Mouse (Mus musculus): ENCODE measurements around the gene Bcl6b. TPM values are rescaled to one million over a fixed set of nuclear protein-coding genes. Genes with fewer than 3 reads are reported as not detected.

Bcl6b gene
- polyA plus RNA-seq, 1 experiment from 2014 or later: 5.6 TPM

- no peaks in the 10 kb centered on the region for H3K36me3 ChIP-seq (replicated peaks)
- H3K4me3 ChIP-seq: no peak overlapping the region
- H3K9me3 ChIP-seq: no peaks in the 10 kb centered on the region
- no peaks in the 10 kb centered on the region for H3K27me3 ChIP-seq (replicated peaks)
- H3K9ac ChIP-seq: no peak overlapping the region
- no peak overlapping the region for H3K4me2 ChIP-seq
- no peak overlapping the region for H3K27ac ChIP-seq
- no peaks in the 10 kb centered on the region for H3K4me1 ChIP-seq
- WGBS: 90% methylated on average over 2 of the region's 2 CpGs
- ATAC-seq (replicated peaks): no peak
Observed at GRCm38 (mm10) chr11:70206801-70207200, 22.8 kb downstream of the Bcl6b start.

- Histone ChIP-seq H3K4me2 (no peak overlapping the region), H3K36me3 (replicated peaks) (no peaks in the 10 kb centered on the region), H3K27ac (no peak overlapping the region), H3K27me3 (replicated peaks) (no peaks in the 10 kb centered on the region), H3K9me3 (no peaks in the 10 kb centered on the region), H3K4me1 (no peaks in the 10 kb centered on the region), H3K9ac (no peak overlapping the region), H3K4me3 (no peak overlapping the region)
- WGBS: 43% methylated on average over 5 of the region's 5 CpGs
- ATAC-seq (replicated peaks): no peak
Observed at GRCm38 (mm10) chr11:70201691-70202090, 27.9 kb downstream of the Bcl6b start.

- Histone ChIP-seq H3K36me3 (replicated peaks) (no peaks in the 10 kb centered on the region), H3K4me1 (no peaks in the 10 kb centered on the region), H3K4me2 (no peak overlapping the region), H3K9ac (no peak overlapping the region), H3K9me3 (no peaks in the 10 kb centered on the region), H3K27me3 (replicated peaks) (no peaks in the 10 kb centered on the region), H3K27ac (no peak overlapping the region), H3K4me3 (no peak overlapping the region)
- ATAC-seq (replicated peaks): no peak
- WGBS: 91% methylated on average over 5 of the region's 5 CpGs
Observed at GRCm38 (mm10) chr11:70200036-70200608, 29.5 kb downstream of the Bcl6b start.

- Histone ChIP-seq H3K9me3 (no peaks in the 10 kb centered on the region), H3K4me3 (no peak overlapping the region), H3K4me2 (no peak overlapping the region), H3K27ac (no peak overlapping the region), H3K9ac (no peak overlapping the region), H3K4me1 (no peaks in the 10 kb centered on the region), H3K36me3 (replicated peaks) (no peaks in the 10 kb centered on the region), H3K27me3 (replicated peaks) (no peaks in the 10 kb centered on the region)
- no peak for ATAC-seq (replicated peaks)
- WGBS: 83% methylated on average over 8 of the region's 8 CpGs
Observed at GRCm38 (mm10) chr11:70199107-70199506, 30.5 kb downstream of the Bcl6b start.

- WGBS: 90% methylated on average over 3 of the region's 3 CpGs
- Histone ChIP-seq H3K27ac (no peak overlapping the region), H3K4me1 (no peaks in the 10 kb centered on the region), H3K36me3 (replicated peaks) (no peaks in the 10 kb centered on the region), H3K9me3 (no peaks in the 10 kb centered on the region), H3K27me3 (replicated peaks) (no peaks in the 10 kb centered on the region), H3K9ac (no peak overlapping the region), H3K4me2 (no peak overlapping the region), H3K4me3 (no peak overlapping the region)
- no peak for ATAC-seq (replicated peaks)
Observed at GRCm38 (mm10) chr11:70198332-70198731, 31.3 kb downstream of the Bcl6b start.

- Histone ChIP-seq H3K9ac (no peak overlapping the region), H3K27ac (no peak overlapping the region), H3K4me3 (no peak overlapping the region), H3K4me2 (no peak overlapping the region), H3K4me1 (no peaks in the 10 kb centered on the region), H3K36me3 (replicated peaks) (no peaks in the 10 kb centered on the region), H3K9me3 (no peaks in the 10 kb centered on the region), H3K27me3 (replicated peaks) (no peaks in the 10 kb centered on the region)
- 62% methylated on average over 11 of the region's 11 CpGs for WGBS
- no peak for ATAC-seq (replicated peaks)
Observed at GRCm38 (mm10) chr11:70193354-70194285, 36.0 kb downstream of the Bcl6b start.

- WGBS: 89% methylated on average over 4 of the region's 4 CpGs
- no peaks in the 10 kb centered on the region for H3K4me1 ChIP-seq
- no peaks in the 10 kb centered on the region for H3K27me3 ChIP-seq (replicated peaks)
- no peak overlapping the region for H3K4me3 ChIP-seq
- no peak overlapping the region for H3K4me2 ChIP-seq
- H3K36me3 ChIP-seq (replicated peaks): no peaks in the 10 kb centered on the region
- no peaks in the 10 kb centered on the region for H3K9me3 ChIP-seq
- H3K9ac ChIP-seq: no peak overlapping the region
- ATAC-seq (replicated peaks): no peak
- H3K27ac ChIP-seq: no peak overlapping the region
Observed at GRCm38 (mm10) chr11:70192157-70192556, 37.4 kb downstream of the Bcl6b start.

GRCm38 (mm10) chr11:70191188-70191587, 38.4 kb downstream of the Bcl6b start:
- 85% methylated on average over 6 of the region's 6 CpGs for WGBS
- Histone ChIP-seq H3K4me1 (no peaks in the 10 kb centered on the region), H3K4me3 (no peak overlapping the region), H3K4me2 (no peak overlapping the region), H3K36me3 (replicated peaks) (no peaks in the 10 kb centered on the region), H3K9ac (no peak overlapping the region), H3K9me3 (no peaks in the 10 kb centered on the region), H3K27ac (no peak overlapping the region), H3K27me3 (replicated peaks) (no peaks in the 10 kb centered on the region)
- no peak for ATAC-seq (replicated peaks)

GRCm38 (mm10) chr11:70189319-70190134, 40.1 kb downstream of the Bcl6b start:
- Histone ChIP-seq H3K4me2 (no peak overlapping the region), H3K9me3 (no peaks in the 10 kb centered on the region), H3K9ac (no peak overlapping the region), H3K4me1 (no peaks in the 10 kb centered on the region), H3K36me3 (replicated peaks) (no peaks in the 10 kb centered on the region), H3K4me3 (no peak overlapping the region), H3K27ac (no peak overlapping the region), H3K27me3 (replicated peaks) (no peaks in the 10 kb centered on the region)
- 88% methylated on average over 28 of the region's 28 CpGs for WGBS
- no peak for ATAC-seq (replicated peaks)

GRCm38 (mm10) chr11:70185120-70185519, 44.5 kb downstream of the Bcl6b start:
- no peak overlapping the region for H3K4me3 ChIP-seq
- no peaks in the 10 kb centered on the region for H3K4me1 ChIP-seq
- H3K9me3 ChIP-seq: no peaks in the 10 kb centered on the region
- WGBS: 87% methylated on average over 7 of the region's 7 CpGs
- no peaks in the 10 kb centered on the region for H3K36me3 ChIP-seq (replicated peaks)
- H3K4me2 ChIP-seq: no peak overlapping the region
- H3K9ac ChIP-seq: no peak overlapping the region
- no peak overlapping the region for H3K27ac ChIP-seq
- no peak for ATAC-seq (replicated peaks)
- H3K27me3 ChIP-seq (replicated peaks): no peaks in the 10 kb centered on the region

- Histone ChIP-seq H3K27me3 (replicated peaks) (no peaks in the 10 kb centered on the region), H3K9me3 (no peaks in the 10 kb centered on the region), H3K27ac (no peak overlapping the region), H3K4me3 (no peak overlapping the region), H3K36me3 (replicated peaks) (no peaks in the 10 kb centered on the region), H3K4me2 (no peak overlapping the region), H3K4me1 (no peaks in the 10 kb centered on the region), H3K9ac (no peak overlapping the region)
- no peak for ATAC-seq (replicated peaks)
- WGBS: 92% methylated on average over 4 of the region's 4 CpGs
Observed at GRCm38 (mm10) chr11:70180496-70180895, 49.1 kb downstream of the Bcl6b start.

- Histone ChIP-seq H3K4me2 (0 out of 2 replicates have a peak overlapping the region, but pooled peaks have one; percentile 17), H3K4me3 (no peak overlapping the region; the same call in 1 of the 2 replicates)
- 25% methylated on average over 14 of the region's 14 CpGs for WGBS
Observed at GRCm38 (mm10) chr11:70179401-70179800, 50.2 kb downstream of the Bcl6b start.

More at GRCm38 (mm10) chr11:70179401-70179800, 50.2 kb downstream of the Bcl6b start:
- no peaks in the 10 kb centered on the region for H3K9me3 ChIP-seq
- H3K36me3 ChIP-seq (replicated peaks): no peaks in the 10 kb centered on the region
- H3K27ac ChIP-seq: no peak overlapping the region
- H3K9ac ChIP-seq: no peak overlapping the region
- no peaks in the 10 kb centered on the region for H3K27me3 ChIP-seq (replicated peaks)
- ATAC-seq (replicated peaks): no peak
- no peaks in the 10 kb centered on the region for H3K4me1 ChIP-seq
